Mouse (Mus musculus) intestine, embryonic 15.5 days (tissue): ENCODE results near the gene Mms19. TPM values are rescaled to one million over a fixed set of nuclear protein-coding genes. Genes with fewer than 3 reads are reported as not detected.
A peak's percentile ranks its signal among the peaks of the same experiment; 100 is the strongest.

ENCODE experiments used
- ATAC-seq: fragments of 200-750 bp; cut with Nextera tagmentation; 2 replicates; pipeline ENCODE4 v1.8.0; 2017; ENCODE audit warnings: moderate TSS enrichment, moderate library complexity
- H3K27ac ChIP-seq: fragments of 300-500 bp; sonication (generic); 2 replicates; pipeline ENCODE4 v1.5.1; 2015; ENCODE audit warnings: mild to moderate bottlenecking, inconsistent platforms
- H3K27me3 ChIP-seq: fragments of 300-500 bp; sonication (generic); replicated peaks from 2 replicates; pipeline ENCODE4 v1.6.1; 2015; ENCODE audit warnings: inconsistent platforms
- H3K36me3 ChIP-seq: fragments of 300-500 bp; sonication (generic); 2 replicates; pipeline ENCODE4 v1.6.1; 2015; ENCODE audit warnings: inconsistent platforms
- H3K4me1 ChIP-seq: fragments of 300-500 bp; sonication (generic); replicated peaks from 2 replicates; pipeline ENCODE4 v1.6.1; 2015; ENCODE audit warnings: inconsistent platforms
- H3K4me2 ChIP-seq: fragments of 300-500 bp; sonication (generic); replicated peaks from 2 replicates; pipeline ENCODE4 v1.6.1; 2015; ENCODE audit warnings: mild to moderate bottlenecking, inconsistent platforms
- H3K4me3 ChIP-seq: fragments of 300-500 bp; sonication (generic); replicated peaks from 2 replicates; pipeline ENCODE4 v1.5.1; 2015; ENCODE audit warnings: inconsistent platforms
- H3K9ac ChIP-seq: fragments of 300-500 bp; sonication (generic); 2 replicates; pipeline ENCODE4 v1.6.1; 2015; ENCODE audit warnings: inconsistent platforms
- H3K9me3 ChIP-seq: fragments of 300-500 bp; sonication (generic); 2 replicates; pipeline ENCODE4 v1.6.1; 2016; ENCODE audit warnings: inconsistent platforms
- WGBS: fragments of 180-500 bp; shearing (Covaris S2); methylation state at CpG from one replicate; pipeline ENCODE4 v1.1.7; 2015; 5-methylcytosine and 5-hydroxymethylcytosine counted together
- polyA plus RNA-seq: library from polyadenylated mRNA; unstranded; fragments of >200 nt; fragmentation: Nextera tagmentation; extraction: Ambion mirVana; gene quantifications from 2 replicates; pipeline ENCODE4 v1.2.1, GENCODE M21; 2015

Gene Mms19
- polyA plus RNA-seq, 1 experiment from 2014 or later = 26.5 TPM

DNA sequence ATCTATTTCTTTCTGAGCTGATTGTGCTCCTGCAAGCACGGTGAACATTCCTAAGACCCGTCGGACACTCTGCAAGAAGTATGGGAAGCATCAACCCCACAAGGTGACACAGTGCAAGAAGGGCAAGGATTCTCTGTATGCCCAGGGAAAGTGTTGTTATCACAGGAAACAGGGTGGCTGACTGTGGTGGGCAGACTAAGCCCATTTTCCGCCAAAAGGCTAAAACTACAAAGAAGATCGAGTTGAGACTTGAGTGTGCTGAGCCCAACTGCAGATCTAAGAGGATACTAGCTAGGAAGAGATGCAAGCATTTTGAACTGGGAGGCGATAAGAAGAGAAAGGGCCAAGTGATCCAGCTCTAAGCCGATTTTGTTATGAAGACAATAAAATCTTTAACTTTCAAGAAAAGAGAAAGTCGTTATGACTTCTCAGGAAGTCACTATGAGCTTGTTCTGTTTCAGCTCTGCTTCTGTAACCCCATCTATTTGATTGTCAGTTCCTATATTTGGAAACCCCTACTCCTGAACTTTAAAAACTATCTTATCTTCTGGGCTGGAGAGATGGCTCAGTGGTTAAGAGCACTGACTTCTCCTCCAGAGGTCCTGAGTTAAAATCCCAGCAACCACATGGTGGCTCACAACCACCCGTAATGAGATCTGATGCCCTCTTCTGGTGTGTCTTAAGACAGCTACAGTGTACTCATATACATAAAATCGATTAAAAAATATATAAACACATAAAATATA is 77.9 kb downstream of the Mms19 start:
- Histone ChIP-seq H3K36me3 (no peaks in the 10 kb centered on the region), H3K27me3 (no peaks in the 10 kb centered on the region), H3K27ac (no peak overlapping the region), H3K4me2 (no peak overlapping the region), H3K4me3 (no peak overlapping the region), H3K9ac (no peak overlapping the region), H3K9me3 (no peaks in the 10 kb centered on the region), H3K4me1 (peaks cover 13% of the 10 kb centered on the region)
- 85% methylated on average over 10 of the region's 10 CpGs for WGBS
- no peak for ATAC-seq

DNA sequence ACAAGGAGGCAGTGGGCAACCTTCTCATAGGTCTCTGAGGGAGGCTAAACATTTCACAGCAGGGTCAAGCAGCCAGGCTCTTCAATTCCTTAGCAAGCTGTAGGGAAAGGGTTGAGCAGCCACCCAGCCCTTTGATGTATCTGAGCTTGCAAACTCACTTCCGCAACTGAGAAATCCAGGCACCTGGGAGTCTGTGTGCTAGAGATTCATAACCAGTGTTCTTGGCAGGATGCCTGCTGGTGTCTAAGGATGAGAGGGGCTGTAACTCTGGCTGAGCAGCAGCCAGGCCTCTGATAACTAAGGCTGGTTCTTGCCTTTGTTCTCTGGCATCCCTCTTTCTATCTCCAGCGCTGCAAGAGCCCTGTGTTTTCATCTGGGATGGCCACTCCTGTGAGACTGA is 79.3 kb downstream of the Mms19 start:
- no peak overlapping the region for H3K4me3 ChIP-seq
- H3K27me3 ChIP-seq = no peaks in the 10 kb centered on the region
- no peaks in the 10 kb centered on the region for H3K36me3 ChIP-seq
- H3K9ac ChIP-seq = no peak overlapping the region
- WGBS = 37% methylated on average over 2 of the region's 2 CpGs
- H3K27ac ChIP-seq = no peak overlapping the region
- no peak overlapping the region for H3K4me2 ChIP-seq
- H3K9me3 ChIP-seq = no peaks in the 10 kb centered on the region
- ATAC-seq = no peak
- H3K4me1 ChIP-seq = 0 out of 2 replicates have a peak, but pooled peaks cover 2% of the 10 kb centered on the region

DNA sequence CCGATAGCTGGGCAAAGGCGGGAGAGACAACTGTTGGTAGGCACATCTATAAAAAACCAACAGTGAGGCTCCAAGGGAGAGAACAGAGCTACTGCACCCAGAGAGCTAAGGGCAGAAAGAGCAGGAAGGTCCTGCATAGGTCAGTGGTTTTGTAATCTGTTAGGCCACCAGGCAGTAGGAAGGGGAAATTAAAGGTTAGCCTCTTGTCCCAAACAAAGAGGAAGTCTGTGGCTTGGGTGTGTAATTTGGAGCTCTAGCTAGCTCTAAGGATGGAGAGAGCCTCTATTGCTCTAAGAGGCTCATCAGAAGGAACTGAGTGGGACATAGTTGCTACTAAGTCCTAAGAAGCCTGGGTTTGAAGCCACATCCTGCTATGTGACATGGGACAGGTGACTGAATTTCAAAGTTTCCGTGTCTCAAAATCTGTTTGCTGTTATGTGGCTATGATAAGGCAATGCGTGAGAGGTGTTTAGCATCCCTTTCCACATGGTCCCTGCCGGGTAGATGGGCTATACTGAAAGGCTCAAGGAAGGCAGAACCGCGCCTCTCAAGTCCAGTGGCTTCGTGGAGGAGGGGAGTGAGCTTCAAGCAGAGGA is 80.4 kb downstream of the Mms19 start:
- no peak for ATAC-seq
- WGBS = 87% methylated on average over 8 of the region's 8 CpGs

DNA sequence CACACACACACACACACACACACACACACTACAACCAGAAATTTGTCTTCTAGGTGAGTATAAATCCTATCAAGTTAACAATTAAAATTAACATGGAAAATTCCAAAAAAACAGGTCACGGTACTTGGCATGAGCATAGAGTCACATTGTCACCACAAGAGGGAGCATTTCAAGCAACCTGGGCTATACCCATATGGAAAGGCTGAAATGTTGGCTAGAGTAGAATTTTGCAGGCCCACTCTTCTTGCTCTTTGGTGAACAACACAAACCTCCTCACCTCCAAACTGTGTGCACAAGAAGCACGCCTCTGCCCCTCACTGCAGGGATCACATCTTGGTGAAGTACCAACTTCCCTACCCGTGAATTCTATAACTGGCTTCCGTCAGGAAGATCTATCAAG is 82.1 kb downstream of the Mms19 start:
- Histone ChIP-seq H3K4me3 (no peak overlapping the region), H3K4me2 (no peak overlapping the region), H3K27ac (no peak overlapping the region), H3K9me3 (no peaks in the 10 kb centered on the region), H3K4me1 (peaks cover 6% of the 10 kb centered on the region), H3K27me3 (no peaks in the 10 kb centered on the region), H3K36me3 (no peaks in the 10 kb centered on the region), H3K9ac (no peak overlapping the region)
- ATAC-seq = no peak
- 56% methylated on average over 4 of the region's 4 CpGs for WGBS

More for the DNA sequence above, 80.4 kb downstream of the Mms19 start:
- H3K36me3 ChIP-seq = no peaks in the 10 kb centered on the region
- H3K4me3 ChIP-seq = no peak overlapping the region
- no peak overlapping the region for H3K9ac ChIP-seq
- no peaks in the 10 kb centered on the region for H3K27me3 ChIP-seq
- H3K9me3 ChIP-seq = no peaks in the 10 kb centered on the region
- no peak overlapping the region for H3K27ac ChIP-seq
- no peak overlapping the region for H3K4me2 ChIP-seq
- H3K4me1 ChIP-seq = no peaks in the 10 kb centered on the region

DNA sequence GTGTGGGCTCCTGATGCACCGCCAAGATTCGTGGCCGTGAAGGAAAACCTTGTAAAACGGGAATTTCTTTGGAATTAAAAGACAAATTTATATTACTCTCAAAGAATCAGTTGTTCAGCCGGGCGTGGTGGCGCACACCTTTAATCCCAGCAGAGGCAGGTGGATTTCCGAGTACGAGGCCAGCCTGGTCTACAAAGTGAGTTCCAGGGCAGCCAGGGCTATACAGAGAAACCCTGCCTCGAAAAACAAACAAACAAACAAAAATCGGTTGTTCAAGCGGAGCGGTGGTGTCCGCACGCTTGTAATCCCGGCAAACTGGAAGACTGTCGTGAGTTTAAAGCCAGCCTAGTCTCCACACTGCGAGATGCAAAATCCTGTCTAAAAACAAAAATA is 84.6 kb downstream of the Mms19 start:
- peak overlapping the region; percentile 49 for H3K9ac ChIP-seq
- peaks cover 6% of the 10 kb centered on the region for H3K4me1 ChIP-seq
- 15% methylated on average over 18 of the region's 18 CpGs for WGBS
- no peaks in the 10 kb centered on the region for H3K36me3 ChIP-seq
- no peaks in the 10 kb centered on the region for H3K27me3 ChIP-seq
- H3K4me2 ChIP-seq = peak overlapping the region; percentile 85
- peak overlapping the region; percentile 81 for H3K4me3 ChIP-seq
- ATAC-seq = peak; percentile 34
- H3K9me3 ChIP-seq = no peaks in the 10 kb centered on the region
- H3K27ac ChIP-seq = no peak overlapping the region

DNA sequence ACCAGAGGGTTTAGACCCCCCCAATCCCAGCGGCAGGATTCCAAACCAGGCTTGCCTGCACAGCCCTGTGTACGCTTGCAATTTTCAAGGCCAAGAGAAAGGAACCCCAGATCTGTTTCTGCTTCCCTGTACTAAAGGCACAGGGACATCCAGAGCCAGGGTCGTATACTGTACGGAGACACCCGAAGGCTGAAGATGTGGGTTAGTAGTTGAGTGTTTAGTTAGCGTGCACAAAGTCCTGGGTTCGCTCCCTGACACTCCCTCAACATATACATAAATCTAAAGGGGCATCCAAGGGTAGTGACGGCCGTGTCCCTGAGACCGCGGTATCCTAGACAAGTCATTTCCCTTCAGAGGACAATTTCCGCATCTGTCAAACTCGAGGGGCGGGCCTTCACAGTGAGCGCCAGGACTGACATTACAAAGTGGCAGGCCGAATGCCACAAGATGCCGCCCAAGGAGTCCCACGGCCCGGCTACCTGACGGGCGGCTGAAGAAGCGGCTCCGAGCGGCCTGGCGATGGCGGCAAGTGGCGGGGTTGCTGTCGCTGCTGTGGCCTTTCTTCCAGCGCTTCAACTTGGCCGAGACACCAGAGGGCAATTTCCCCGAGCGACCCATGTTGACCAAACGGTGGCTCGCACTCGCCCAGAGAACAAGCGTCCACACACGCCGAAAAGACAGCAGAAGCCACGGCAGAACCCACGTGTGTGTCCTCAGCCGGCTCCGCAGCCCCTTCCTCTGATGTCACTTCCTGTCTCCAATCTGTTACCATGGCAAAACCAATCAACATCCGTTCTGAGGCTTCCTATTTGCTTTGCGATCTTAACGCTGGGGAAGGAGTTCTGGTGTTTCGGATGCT is 85.3 kb downstream of the Mms19 start, which contains the start of gene Rrp12:
Rrp12 (minus strand) TSS at position 714 of the 859 bp plus-strand sequence.
- Histone ChIP-seq H3K4me3 (peak within 1 kb of the TSS; percentile 81), H3K9ac (peak within 1 kb of the TSS; percentile 49), H3K9me3 (no peaks in the 10 kb centered on the region), H3K27me3 (no peaks in the 10 kb centered on the region), H3K4me1 (peaks cover 6% of the 10 kb centered on the region), H3K36me3 (no peaks in the 10 kb centered on the region), H3K27ac (peak within 1 kb of the TSS; percentile 13; the same call in 1 of the 2 replicates), H3K4me2 (peak within 1 kb of the TSS; percentile 85)
- WGBS = 1% methylated on average over 46 of the region's 46 CpGs
- peak; percentile 95 for ATAC-seq

DNA sequence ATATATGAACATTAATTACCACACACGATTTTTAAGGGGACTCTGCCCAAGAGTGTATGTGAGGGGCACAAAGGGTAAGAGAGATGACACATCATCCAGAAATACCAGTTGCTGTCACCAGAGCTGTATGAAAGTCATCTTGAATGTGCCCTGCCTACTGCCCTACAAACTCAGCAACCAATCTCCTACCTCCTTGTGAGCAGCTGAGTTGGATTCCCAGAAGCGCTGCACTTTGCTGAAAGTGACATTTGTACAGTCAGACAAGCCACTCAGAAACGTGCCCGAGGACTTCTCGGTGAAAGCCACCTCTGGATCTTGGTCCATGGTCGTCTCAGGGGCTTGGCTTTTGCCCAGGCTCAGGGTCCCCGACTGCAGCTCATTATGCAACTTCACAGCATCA is 86.0 kb downstream of the Mms19 start:
- H3K9me3 ChIP-seq = no peaks in the 10 kb centered on the region
- H3K4me1 ChIP-seq = peaks cover 6% of the 10 kb centered on the region
- H3K36me3 ChIP-seq = no peaks in the 10 kb centered on the region
- peak overlapping the region; percentile 49; the same call in 1 of the 2 replicates for H3K9ac ChIP-seq
- no peak for ATAC-seq
- H3K27ac ChIP-seq = no peak overlapping the region
- H3K4me2 ChIP-seq = peak overlapping the region; percentile 85
- WGBS = 34% methylated on average over 7 of the region's 7 CpGs
- no peaks in the 10 kb centered on the region for H3K27me3 ChIP-seq
- peak overlapping the region; percentile 81 for H3K4me3 ChIP-seq

Other genes starting within 250 kb of the Mms19 start
- 0.63 and 0.68 TPM in 2 replicates for gene Slit1, start 237.5 kb downstream of the Mms19 start, polyA plus RNA-seq
- gene Arhgap19, start 179.1 kb downstream of the Mms19 start, polyA plus RNA-seq = 18.4 and 19.4 TPM in 2 replicates
- 12.8 and 13.5 TPM in 2 replicates for gene Frat1, start 151.2 kb downstream of the Mms19 start, polyA plus RNA-seq
- gene Frat2, start 133.0 kb downstream of the Mms19 start, polyA plus RNA-seq = 10.5 and 10.7 TPM in 2 replicates
- gene Rrp12, start 85.0 kb downstream of the Mms19 start, polyA plus RNA-seq = 17.6 and 18.1 TPM in 2 replicates
- gene Pgam1, start 69.2 kb downstream of the Mms19 start, polyA plus RNA-seq = 855 and 865 TPM in 2 replicates
- gene Exosc1, start 47.7 kb downstream of the Mms19 start, polyA plus RNA-seq = 65.4 and 72.5 TPM in 2 replicates
- 67.1 and 71.9 TPM in 2 replicates for gene Zdhhc16, start 47.7 kb downstream of the Mms19 start, polyA plus RNA-seq
- 12.2 and 12.4 TPM in 2 replicates for gene Ubtd1, start 606 bp upstream of the Mms19 start, polyA plus RNA-seq
- gene Ankrd2, start 54.8 kb upstream of the Mms19 start, polyA plus RNA-seq = 0.18 TPM in 1 of 2 replicates, not detected in the other
- gene Hoga1, start 64.5 kb upstream of the Mms19 start, polyA plus RNA-seq = 1.6 and 1.7 TPM in 2 replicates
- gene 4933411K16Rik, start 71.1 kb upstream of the Mms19 start, polyA plus RNA-seq = not detected in 2 replicates
- 15.4 and 16.5 TPM in 2 replicates for gene Morn4, start 105.2 kb upstream of the Mms19 start, polyA plus RNA-seq
- 23.4 and 23.6 TPM in 2 replicates for gene Pi4k2a, start 109.3 kb upstream of the Mms19 start, polyA plus RNA-seq
- gene Avpi1, start 147.9 kb upstream of the Mms19 start, polyA plus RNA-seq = 36.4 and 40.7 TPM in 2 replicates
- gene Marveld1, start 166.2 kb upstream of the Mms19 start, polyA plus RNA-seq = 9.4 and 12.3 TPM in 2 replicates
- 20.6 and 21.5 TPM in 2 replicates for gene Zfyve27, start 182.8 kb upstream of the Mms19 start, polyA plus RNA-seq
- 9.2 and 14.0 TPM in 2 replicates for gene Sfrp5, start 221.1 kb upstream of the Mms19 start, polyA plus RNA-seq